Mouse (Mus musculus): ENCODE data around the gene Cd3eap.

The Cd3eap gene

DNA sequence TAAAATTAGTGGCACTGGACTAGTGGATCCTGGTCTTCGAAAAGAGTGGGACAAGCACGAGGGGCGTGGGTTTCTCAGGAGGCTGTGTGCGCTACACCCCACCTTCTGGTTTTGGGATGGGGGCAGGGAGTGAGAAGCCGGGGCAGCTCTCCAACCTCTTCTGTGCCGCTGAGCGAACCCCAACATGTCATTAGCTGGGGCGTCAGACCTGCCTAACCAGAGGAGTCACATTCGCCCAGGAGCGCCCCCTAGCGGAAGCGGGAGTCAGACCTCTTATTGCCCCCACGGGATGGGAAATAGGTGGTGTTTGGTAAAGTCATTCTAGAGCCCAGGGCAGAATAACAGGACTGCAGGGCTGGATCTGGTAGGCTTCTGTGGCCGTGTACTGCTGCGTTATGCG, 2.4 kb upstream of the Cd3eap start:
- peak; percentile 72 for DNase-seq

DNA sequence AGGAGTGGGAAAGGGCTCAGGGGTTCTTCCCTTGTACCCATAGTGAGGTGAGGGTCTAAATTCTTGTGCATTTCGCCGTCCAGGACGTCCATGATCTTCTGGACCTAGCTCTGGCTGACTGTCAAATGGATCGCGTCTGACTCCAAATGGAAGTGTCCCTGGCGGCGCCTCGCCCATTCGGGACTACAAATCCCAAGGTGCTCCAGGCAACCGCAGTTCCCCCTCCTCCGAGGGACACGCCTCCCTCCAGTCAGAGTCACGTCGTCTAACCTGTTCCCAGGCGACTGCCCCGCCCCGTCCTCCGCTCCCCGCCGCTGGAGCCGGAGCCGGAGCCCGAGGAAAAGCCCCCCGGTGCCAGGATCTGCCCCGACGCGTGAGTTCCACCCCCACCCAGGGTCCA, 1.7 kb upstream of the Cd3eap start:
- peak; percentile 92 for DNase-seq

DNA sequence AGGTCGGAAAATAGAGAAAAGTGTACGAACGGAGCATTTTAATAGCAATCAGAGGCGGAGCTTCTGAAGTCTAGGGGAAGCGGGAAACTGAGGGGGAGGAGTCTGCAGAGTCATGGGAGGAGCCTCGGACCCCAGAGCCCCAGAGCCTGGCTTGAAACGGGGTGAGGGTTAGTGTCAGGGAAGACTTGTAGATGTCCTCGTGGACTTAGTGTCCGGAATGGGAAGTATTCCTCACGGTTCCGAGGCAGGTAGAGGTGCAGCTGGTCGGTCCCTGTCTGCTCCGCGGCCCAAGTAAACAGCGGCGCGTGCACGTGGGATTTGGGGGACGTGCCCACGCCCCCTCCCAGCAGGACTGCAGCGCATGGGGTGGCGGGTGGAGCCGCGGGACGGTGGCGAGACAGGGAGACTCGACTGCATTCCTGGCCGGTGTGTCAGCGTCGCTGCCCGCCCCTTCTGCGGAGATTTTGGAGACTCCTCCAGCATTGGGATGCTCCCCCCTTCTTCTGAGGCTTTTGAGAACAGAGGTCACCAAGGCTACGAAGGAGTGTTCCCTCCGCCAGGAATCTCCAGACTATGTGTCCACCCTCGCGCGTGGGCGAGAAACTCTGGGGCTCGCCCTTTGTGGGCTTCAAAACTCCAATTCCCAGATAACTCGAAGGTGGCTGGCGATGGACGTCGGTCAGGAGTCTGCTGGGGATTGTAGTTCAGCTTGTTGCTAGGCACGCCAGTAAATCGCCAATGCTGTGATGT, 784 bp upstream of the Cd3eap start:
- peak; percentile 91 for DNase-seq

DNA sequence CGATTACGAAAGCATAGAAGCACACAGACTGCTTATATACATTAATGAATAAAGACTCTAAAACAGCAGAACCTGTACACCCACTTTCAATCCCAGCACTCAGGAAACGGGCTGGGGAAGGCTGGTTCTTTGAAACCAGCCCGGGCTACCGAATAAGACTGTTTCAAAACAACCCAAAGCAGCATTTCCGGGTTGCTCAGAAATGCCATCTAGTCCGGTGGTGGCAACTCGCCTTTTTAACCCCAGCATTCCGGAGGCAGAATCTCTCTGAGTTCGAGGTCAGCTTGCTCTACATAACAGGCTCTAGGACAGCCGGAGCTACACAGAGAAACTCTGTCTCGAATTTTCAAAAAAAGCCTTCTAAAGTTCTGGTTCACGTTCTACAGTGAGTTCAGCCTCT, 649 bp downstream of the Cd3eap start:
- DNase-seq = no peak

DNA sequence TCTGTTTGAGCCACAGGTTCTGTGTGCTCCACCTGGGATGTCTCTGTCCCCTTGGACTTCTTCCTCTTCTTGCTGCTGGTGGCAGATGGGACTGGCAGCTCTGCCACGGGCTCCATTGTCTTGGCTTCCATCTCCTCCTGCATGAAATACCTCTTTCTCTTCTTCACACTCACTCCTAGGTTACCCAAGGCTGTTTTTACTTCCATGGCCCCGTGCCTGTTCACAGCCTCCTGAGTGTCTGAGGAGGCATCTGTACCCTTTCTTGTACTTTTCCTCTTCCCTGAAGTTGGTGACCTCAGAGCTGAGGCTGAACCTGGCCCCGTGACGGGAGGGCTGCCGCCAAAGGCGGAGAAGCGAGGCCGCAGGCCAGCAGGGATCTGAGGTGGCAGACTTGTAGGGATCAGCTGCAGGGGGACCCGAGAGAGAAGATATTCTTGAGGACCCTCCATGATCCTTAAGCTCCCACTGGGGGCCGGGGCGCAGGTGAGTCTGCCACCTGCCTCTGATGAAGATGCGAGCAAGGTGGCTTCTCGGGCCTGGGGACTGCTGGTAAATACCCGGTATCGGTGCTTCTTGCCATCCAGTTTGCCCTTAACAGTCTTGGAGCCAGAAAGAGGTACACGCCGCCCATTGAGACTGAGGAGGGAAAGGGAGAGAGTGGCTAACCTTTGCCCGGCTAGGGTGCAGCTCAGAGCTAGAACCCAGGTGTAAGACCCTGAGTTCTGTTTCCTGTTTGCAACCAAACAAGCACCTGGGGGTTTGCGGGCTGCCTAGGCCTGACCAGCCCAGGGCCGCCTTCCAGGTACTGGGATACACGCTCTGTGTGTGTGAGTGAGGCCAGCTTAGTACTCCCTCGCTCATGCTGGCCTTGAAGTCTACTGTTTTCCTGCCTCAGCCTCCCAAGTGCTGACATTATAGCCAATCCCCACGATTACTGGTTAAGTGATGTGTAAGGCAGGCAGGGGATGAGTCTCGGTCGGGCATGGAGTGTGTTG, 1.6 kb downstream of the Cd3eap start:
- no peak for DNase-seq

DNA sequence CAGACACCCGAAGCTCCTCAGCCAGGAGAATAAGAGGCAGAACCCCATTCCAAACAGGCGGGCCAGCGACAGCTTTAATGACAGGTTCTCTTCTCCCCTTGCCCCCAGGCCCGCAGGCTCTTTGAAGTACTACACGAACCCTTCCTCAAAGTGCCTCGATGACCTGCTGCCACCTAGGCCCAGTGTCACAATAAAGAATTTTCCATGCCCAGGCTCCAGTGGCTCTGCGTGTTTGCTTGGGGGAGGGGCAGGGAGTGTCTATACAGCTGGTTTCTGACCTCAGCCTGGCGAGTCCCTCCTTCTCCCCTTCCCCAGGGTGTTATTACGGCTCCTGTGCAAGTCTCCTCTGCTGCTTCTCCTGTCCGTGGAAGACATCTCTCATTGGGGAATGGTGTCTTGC, 3.0 kb downstream of the Cd3eap start:
- no peak for DNase-seq

DNA sequence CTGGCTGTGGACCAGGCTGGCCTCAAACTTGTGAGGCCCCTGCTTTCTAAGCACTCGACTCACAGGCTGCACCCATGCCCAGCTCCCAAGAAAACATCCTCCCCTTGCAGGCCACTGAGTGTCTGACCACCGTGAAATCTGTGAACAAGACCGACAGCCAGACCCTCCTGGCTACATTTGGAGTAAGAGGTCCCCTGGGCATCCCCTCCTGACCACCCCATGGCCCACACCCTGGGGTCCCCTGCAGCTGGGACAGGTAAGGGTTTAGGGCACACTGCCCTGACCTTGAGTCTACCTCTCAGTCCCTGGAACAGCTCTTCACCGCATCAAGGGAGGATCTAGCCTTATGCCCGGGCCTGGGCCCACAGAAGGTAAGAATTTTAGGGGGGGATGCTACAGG, 4.3 kb downstream of the Cd3eap start:
- DNase-seq = no peak

DNA sequence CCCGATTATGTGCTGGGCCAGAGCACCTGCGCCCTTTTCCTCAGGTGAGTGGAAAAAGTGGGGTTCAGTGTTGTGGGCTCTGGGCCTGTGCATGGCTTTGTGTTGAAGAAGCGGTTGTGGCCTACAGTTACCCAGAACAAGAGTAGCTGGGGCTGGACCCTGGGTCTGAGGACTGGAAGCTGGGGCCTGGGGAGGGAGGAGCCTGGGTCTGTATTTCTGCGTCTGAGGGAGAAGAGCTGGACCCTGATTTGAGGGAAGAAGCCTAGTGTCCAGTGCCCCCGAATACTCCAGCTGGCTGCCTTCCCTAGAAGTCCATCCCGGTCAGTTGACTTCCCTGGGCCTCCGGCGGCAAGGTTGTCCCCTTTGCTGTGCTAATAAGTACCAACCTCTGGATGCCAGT, 9.1 kb downstream of the Cd3eap start:
- no peak for DNase-seq

DNA sequence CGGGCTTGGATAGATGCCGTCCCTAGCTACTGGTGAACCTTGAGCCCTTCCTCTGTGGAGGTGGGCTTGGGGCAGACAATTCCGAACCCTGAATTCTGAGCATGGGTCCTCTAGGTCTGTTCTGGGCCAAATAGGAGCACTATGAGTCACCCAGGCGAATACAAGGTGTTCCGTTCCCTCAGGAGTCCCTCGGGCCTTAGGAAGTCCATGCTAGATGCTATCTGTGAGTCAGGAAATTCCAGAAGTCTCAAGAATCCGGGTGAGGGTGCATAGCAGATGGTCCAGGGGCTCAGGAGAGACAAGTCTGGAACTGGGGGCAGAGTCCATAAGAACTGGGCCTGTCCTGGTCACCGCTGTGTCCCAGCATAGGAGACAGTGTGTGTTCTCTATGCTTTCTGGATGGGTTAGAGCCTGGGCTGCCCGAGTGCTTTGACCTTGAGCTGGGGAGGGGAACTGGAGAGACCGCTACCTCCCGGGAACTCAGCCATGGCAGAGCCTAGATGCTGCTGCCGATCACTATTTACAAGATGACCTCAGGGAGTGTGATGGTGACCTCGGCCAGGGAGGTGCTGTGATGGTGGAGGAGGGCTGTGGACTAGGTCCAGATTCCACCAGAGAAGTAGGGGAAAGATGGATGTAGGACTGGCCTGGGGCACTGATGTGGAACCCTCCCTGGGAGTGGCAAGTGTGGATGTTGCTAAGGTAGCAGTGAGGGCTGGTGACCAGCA, 9.9 kb downstream of the Cd3eap start:
- no peak for DNase-seq

DNA sequence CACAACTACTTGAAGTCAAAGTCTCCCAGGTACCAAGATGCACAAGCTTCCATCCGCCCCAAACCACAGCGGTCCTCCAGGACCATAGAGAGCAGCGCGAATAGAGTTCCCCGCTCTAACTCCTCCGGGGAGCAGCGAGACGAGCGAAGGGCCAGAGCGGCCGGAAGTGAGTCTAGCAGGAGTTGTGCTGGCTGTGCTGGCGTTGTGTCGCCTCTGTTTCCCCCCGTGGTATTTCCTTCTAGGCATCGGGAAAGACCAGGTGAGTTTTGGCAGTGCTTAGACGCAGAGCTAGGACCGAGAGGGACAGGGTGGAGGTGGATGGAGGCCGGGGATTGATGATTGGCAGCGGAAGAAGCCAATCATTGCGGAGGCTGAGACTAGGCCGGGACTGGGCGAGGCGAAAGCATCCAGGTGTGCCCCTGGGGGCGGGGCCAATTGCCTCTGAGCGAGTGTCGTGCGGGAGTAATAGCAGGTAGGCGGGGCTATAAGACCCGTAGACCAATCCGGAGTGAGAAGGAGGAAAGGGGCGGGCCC, 14.3 kb downstream of the Cd3eap start:
- peak; percentile 97 for DNase-seq

DNA sequence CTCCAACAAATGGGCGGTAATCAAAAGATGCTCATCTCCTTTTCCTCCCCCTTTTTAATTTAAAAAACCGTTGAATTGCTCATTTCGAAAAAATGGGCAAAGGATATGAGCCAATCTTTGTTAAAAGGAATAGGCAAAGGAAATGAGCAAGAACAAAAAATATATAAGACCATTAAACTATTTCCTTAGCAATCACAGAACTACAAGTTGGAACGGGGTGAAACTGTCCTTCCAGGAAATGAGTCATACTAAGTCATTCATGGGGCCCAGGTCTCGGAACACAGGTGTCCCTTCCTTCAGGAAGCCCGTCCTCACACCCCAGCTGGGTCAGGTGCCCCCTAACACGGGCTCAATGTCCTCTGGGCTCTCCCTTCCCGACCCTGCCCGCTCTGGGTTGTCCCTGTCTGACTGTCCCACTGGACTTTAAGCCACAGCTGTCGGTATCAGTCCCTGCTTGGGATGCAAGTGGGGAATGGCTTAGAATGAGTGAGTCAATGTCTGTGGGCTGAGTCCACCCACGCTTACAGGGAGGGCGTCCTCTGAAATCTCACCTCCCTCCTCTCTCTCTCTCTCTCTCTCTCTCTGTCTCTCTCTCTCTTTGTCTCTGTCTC, 14.9 kb downstream of the Cd3eap start, which contains the start of gene Ercc1:
Gene Ercc1 (plus strand): TSS at position 542 of the 611 bp plus-strand sequence.
- DNase-seq = no peak

DNA sequence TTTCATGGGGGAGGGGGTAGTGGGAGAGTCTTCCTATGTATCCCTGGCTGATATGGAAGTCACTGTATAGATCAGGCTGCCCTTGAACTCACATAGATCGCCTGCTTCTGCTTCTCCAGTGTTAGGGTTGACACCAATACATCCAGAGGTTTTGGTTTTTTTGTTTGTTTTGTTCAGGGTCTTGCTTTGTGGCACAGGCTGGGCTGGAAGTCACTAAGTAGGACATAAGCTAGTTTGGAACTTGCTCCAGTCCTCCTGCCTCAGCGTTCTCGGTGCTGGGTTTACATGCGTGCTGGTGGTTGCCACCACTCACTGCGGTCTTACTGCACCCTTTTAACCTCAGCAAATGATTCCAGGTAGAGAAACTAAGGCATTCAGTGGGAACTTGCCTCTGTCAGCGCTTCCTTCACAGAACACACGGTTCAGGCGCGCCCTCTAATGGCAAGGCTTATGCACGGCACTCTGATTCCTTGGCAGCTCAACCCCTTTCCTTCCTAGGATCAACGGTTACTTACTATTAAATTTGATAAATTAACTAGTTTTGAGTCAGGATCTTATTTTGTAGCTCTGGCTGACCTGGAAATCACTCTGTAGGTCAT, 16.0 kb downstream of the Cd3eap start:
- DNase-seq = peak; percentile 84

DNA sequence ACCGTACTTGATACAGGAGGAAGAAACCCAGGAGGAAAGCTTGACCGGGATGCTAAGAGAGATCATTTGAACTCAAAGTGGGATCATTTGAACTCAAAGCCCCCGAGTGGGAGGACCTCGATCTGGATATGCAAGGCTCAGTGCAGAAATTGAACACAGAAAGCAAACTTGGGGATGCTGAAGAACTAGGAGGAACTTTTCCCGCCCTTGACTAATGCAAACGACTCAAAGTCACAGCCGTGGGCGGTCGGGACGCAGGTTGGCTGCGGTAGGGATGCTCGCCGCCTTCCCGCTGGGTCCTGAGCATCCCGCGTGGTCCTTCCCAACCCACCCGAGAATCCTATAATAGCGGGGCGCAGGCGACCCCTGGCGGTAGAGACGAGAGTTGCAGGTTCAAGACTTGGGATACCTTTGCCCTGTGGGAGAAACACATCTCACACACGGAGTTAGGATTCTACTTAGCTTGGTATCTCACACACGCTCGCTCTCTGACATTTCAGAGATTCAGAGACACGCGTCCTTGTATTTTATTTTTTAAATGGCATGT, 16.7 kb downstream of the Cd3eap start:
- peak; percentile 92 for DNase-seq

DNA sequence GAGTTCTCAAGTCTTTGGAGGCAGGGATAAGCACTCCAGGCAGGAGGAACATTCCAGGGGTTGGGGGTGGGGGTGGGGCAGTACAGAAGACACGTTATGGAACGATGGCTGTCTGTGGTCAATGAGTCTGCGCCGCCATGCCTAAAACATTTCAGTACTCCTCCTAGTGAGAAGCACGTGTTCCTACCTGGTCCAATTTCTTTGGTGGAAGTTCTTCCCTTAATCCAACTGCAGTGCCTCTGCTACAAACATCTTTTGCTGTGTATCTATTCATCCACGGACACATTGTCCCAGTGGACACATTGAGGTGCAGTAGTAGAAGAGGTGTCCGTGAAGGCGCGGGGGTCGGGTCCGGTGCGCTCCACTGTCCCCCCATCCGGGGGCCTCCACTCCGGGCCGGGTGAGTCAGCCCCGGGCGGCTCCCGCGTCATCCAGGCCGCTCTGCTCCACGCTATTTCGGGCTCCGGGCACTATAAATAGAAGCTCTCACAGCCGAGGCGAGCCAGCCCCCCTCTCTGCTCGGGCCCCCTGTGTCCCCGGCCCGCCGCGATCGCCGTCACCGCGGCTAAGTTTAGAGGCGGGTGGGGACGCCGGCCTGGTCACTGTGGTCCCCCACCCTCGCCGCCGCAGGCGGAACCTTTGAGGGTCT, 17.4 kb downstream of the Cd3eap start:
- DNase-seq = peak; percentile 41

DNA sequence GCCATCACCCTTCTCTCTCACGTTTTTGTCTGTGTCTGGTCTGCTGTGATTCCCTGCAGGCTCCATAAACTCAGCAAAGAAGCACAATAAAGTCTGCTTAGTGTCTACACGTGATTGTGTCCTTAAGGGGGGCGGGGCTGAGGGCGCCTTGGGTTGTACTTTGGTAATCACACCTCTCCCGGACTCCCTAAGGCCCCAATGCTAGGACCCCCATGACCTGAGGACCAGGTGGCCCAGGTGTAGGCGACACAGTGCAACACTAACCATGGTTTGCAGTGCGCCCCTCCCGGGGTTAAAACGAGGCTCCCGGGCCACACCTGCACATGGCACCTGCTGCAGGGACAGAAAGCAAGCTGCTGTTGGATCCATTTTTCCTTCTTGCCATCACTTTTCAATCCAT, 18.0 kb downstream of the Cd3eap start:
- no peak for DNase-seq

DNA sequence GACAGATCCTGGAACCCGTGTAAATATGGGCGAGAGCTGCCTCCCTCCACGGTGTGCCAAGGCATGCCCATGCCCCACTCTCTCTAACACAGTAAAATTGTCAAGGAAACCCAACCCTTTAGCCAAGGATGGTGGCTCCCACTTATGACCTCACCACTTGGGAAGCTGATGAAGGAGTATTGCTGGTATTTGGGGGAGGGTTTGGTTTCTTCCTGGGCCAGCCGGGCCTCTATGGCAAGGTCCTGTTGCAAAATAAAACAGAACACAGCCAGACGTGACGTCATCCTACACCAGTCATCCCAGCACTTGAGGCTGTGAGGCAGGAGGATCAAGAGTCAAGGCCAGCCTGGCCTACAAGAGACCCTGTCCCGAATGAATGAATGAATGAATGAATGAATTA, 20.7 kb downstream of the Cd3eap start:
- no peak for DNase-seq

DNA sequence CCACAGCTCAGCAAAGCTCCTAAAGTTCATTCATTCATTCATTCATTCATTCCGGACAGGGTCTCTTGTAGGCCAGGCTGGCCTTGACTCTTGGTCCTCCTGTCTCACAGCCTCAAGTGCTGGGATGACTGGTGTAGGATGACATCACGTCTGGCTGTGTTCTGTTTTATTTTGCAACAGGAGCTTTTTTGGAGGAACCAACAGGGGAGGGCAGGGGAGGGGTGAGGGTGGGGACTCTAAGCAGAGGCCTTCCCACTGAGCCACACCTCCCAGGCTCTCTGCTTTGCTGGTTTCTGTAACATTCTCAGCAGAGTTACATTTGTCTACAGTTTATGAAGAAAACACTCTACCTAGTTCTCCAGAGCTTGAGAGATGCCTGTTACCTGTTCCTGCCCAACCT, 21.2 kb downstream of the Cd3eap start:
- no peak for DNase-seq

DNA sequence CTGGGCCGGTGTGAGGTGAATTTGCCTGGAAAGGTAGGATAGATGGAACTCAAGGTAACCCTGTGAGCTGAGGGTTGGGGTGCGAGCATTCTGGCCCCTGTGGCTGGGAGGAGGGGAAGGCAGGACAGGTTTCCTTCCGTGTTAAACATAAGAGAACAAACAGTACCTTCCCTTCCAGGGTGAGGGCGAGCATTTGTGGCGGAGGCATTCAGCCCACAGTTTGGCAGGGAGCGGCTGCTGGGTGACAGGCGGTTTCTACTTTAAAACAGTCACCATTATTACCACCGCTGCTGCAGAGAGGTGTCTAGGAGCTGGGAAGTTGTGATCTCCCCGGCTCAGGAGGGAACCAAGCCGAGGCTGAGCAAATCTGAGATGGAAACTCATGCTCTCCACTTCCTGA, 22.2 kb downstream of the Cd3eap start:
- DNase-seq = no peak

DNA sequence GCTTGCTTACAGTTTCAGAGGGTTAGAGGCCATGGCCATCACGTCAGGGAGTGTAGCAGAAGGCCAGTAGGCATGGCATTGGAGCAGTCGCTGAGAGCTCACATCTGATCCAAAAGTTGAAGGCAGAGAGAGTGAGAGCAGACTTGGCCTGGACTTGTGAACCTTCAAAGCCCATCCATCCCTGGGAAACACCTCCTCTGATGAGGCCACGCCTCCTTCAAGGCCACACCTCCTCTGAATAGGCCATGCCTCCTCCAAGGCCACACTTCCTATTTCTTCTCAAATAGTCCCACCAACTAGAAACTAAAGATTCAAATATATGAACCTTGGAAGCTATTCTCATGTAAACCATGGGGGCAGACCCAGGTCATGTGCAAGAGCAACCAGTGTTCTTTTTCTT, 23.7 kb downstream of the Cd3eap start:
- DNase-seq = peak; percentile 45

DNA sequence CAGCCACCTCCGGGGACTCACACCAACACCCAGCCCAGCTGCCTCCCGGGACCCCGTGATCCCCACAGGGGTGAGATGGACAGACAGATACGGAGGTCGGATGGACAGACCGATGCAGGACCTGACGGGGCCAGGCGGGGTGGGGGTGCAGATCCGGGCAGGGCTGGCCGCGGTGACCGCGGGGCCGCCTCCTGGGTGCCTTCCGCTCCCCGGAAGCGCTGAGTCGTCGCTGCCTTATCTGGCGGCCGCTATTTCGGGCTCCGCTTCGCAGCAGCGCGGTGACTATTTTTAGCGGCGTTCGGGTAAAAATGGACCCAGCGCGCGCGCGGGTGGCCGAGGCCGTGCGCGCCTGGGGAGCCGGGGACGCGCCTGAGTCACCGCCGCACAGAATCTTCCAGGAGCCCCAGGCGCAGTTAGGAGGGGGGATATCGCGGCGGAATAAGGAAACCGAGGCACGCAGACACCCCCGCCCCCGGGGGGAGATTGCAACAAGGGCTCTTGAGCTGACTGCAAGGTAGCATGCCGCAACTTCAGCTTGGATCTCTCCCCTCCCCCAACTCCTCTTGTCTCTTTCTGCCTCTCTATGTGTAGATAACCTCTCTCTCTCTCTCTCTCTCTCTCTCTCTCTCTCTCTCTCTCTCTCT, 26.5 kb downstream of the Cd3eap start:
- DNase-seq = peak; percentile 75

DNA sequence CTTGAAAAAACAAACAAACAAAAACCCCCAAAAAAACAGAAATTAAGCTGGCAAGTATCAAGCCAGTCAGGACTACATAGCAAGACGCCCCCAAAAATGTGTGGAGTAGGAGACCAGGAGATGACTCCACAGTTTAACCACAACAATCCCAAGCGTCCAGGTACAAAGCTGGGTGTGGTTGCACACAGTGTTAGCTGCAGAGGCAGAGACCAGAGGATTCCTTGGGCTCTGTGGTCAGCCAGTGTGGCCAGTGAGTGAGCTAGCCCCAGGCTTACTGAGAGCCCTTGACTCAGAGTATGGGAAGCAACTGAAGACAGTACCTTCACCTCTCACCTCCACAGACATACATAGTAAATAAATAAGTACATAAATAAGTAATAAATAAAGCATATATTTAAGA, 27.4 kb downstream of the Cd3eap start:
- no peak for DNase-seq

Measured in retina, postnatal 1 day (tissue).